Mouse (Mus musculus): ENCODE data around the gene Gm17545.

DNA sequence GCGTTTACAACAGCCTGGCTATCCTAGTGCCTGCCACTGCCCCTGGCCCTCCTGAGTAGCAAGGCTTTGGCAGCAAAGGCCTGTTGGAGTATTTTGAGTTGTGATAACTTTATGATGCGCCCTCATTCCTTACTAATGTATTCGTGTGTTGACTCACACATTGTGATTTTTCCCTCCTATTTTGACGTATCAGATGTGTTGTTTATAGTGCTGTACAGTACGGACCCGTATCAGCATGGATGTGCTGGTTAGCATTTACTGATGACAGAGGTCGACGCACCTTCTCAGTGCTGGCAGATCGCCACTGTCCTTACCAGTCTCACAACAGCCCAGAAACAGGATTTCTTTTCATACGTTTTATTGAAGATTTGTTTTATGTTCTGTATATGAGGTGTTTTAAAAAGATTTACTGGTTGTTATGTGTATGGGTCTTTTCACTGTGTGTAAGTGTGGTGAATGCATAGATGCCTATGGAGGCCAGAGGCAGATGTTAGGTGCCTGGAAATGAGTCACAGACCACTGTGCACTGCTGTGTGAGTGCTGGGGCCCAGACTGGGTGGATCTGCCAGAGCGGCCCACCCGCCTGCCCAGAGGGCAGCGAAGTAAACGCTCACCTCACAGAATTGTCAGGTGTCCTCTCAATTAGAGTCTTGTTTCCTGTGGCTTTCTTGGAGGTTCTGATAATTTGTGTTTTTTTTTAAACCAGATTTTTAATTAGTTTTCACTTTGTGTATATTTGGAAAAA lies 25.3 kb upstream of the Gm17545 start:
- no peak for TF ChIP-seq EP300 (IDR thresholded peaks at IDR 0.05)
- TF ChIP-seq CTCF (IDR thresholded peaks at IDR 0.05) = no peak

Measured in lung, postnatal 0 days (tissue).